Mouse (Mus musculus) CH12F3 (cell line): Measurements from ENCODE around the gene Fanci.

Experiments used
- in situ Hi-C: fragments of 300-500 bp; cut with MboI; formaldehyde crosslinking; loops from 2 replicates; pipeline ENCODE4 v1.14.3; 2020; ENCODE audit warnings: low sequenced_read_pairs

The Fanci gene

GRCm38 (mm10) chr7:79386422-79387133, 5.2 kb upstream of the Fanci start, which contains the start of gene Rlbp1:
Gene Rlbp1, minus strand, starts transcription at chr7:79387048.
- in situ Hi-C loops, result no loop called here

GRCm38 (mm10) chr7:79387140-79387539, 4.6 kb upstream of the Fanci start:
- in situ Hi-C loops, result no loop called here

GRCm38 (mm10) chr7:79387991-79388390, 3.7 kb upstream of the Fanci start:
- in situ Hi-C loops, result no loop called here

GRCm38 (mm10) chr7:79388671-79389206, 3.0 kb upstream of the Fanci start:
- in situ Hi-C loops, result no loop called here

GRCm38 (mm10) chr7:79390141-79390708, 1.5 kb upstream of the Fanci start:
- in situ Hi-C loops, result no loop called here

- in situ Hi-C loops, result no loop called here
These were observed 258 bp upstream of the Fanci start for GRCm38 (mm10) chr7:79391471-79391870.

- in situ Hi-C loops, result no loop called here
These were observed 1.3 kb downstream of the Fanci start for GRCm38 (mm10) chr7:79392860-79393513.

- in situ Hi-C loops, result no loop called here
These were observed 2.2 kb downstream of the Fanci start for GRCm38 (mm10) chr7:79393924-79394323.

GRCm38 (mm10) chr7:79394666-79395065, 2.9 kb downstream of the Fanci start:
- in situ Hi-C loops, result no loop called here

GRCm38 (mm10) chr7:79395186-79395585, 3.5 kb downstream of the Fanci start:
- in situ Hi-C loops, result no loop called here

GRCm38 (mm10) chr7:79397446-79397963, 5.8 kb downstream of the Fanci start:
- in situ Hi-C loops, result no loop called here

GRCm38 (mm10) chr7:79398426-79398825, 6.7 kb downstream of the Fanci start:
- in situ Hi-C loops, result no loop called here

GRCm38 (mm10) chr7:79398971-79399370, 7.2 kb downstream of the Fanci start:
- in situ Hi-C loops, result no loop called here

GRCm38 (mm10) chr7:79400296-79400695, 8.6 kb downstream of the Fanci start:
- in situ Hi-C loops, result no loop called here

GRCm38 (mm10) chr7:79414449-79415375, 23.0 kb downstream of the Fanci start:
- in situ Hi-C loops, result no loop called here

- in situ Hi-C loops, result no loop called here
These were observed 28.2 kb downstream of the Fanci start for GRCm38 (mm10) chr7:79419950-79420349.

GRCm38 (mm10) chr7:79422876-79423275, 31.1 kb downstream of the Fanci start:
- in situ Hi-C loops, result no loop called here

GRCm38 (mm10) chr7:79425804-79426203, 34.1 kb downstream of the Fanci start:
- in situ Hi-C loops, result no loop called here

- in situ Hi-C loops, result no loop called here
These were observed 36.5 kb downstream of the Fanci start for GRCm38 (mm10) chr7:79428243-79428642.

GRCm38 (mm10) chr7:79440035-79440434, 48.3 kb downstream of the Fanci start:
- in situ Hi-C loops, result no loop called here

GRCm38 (mm10) chr7:79447048-79447447, 55.3 kb downstream of the Fanci start:
- in situ Hi-C loops, result no loop called here
